Mouse (Mus musculus): ENCODE measurements around the gene Gm21970.

- TF ChIP-seq MYOG (IDR thresholded peaks at IDR 0.05; ENCODE audit: control insufficient read depth in 1 of 3, insufficient read depth in 1 of 3, insufficient read length in 2 of 3, low read depth in 2 of 3) (no peak), POLR2A (IDR thresholded peaks at IDR 0.05; ENCODE audit: insufficient read length, low read depth) (no peak)
Measured at GRCm38 (mm10) chr16:91442446-91442845, 50.9 kb downstream of the Gm21970 start.
